Mouse (Mus musculus) Patski (cell line): Measurements from ENCODE around the gene Sars. TPM values are rescaled to one million over a fixed set of nuclear protein-coding genes. Genes with fewer than 3 reads are reported as not detected.

Source experiments
- ATAC-seq: fragments of 100-300 bp; one replicate; pipeline ENCODE4 v1.8.0; 2021
- CTCF ChIA-PET: fragments of 350-600 bp; sonication (Branson Sonifier 250); formaldehyde crosslinking; loops from one replicate; lab custom pipeline; 2022; ENCODE audit warnings: inconsistent platforms; lab: Charles Lee
- POLR2A ChIA-PET: fragments of 350-600 bp; sonication (Branson Sonifier 250); formaldehyde crosslinking; loops from one replicate; lab custom pipeline; 2022; ENCODE audit warnings: antibody characterized with exemption, inconsistent platforms; lab: Charles Lee
- DNase-seq: peaks from one replicate; pipeline ENCODE4 v3.0.0-alpha.2; 2011; ENCODE audit warnings: low read depth, low spot score
- H3K27me3 ChIP-seq: fragments of 371-371 bp; one replicate; pipeline ENCODE4 v1.5.1; 2021
- CTCF ChIP-seq: fragments of 100-300 bp; IDR thresholded peaks from one replicate; pipeline ENCODE4 v1.5.1; 2021
- in situ Hi-C: fragments of 300-500 bp; cut with MboI; formaldehyde crosslinking; loops from 3 replicates; pipeline ENCODE4 v1.11.1; 2018; ENCODE audit warnings: low pct_unique_long_range_greater_than_20kb, mixed read lengths
- polyA plus RNA-seq: library from polyadenylated mRNA; unstranded; gene quantifications from one replicate; pipeline ENCODE4 v1.2.3, GENCODE M21; 2021

The Sars gene
- polyA plus RNA-seq, 1 experiment from 2014 or later, result 536 TPM

DNA sequence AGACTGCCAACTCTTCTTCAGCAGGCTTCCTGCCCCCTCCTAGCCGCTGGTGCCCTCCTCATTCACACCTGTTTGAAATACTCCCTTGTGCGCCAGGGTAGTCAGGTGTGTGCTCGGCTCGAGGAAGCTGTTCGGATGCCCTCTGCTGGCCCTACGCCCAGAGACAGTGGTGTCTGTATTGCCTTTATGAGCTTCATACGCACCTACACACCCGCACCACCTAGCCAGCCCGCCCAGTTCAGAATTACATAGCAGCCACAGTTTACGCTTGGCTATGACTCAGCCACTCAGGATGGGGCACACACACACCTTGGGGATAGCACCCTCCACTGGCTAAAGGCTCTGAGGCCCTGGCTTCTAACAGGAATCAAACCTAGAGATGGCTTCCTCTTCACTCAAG lies 13.9 kb upstream of the Sars start:
- POLR2A ChIA-PET, result interaction anchor here (1.6 kb wide), 1 partner anchor 13 kb away, joined by 5 read pairs; the partner anchor contains the start of gene Sars
- ATAC-seq (peak; percentile 20), DNase-seq (no peak)
- no peaks in the 10 kb centered on the region for H3K27me3 ChIP-seq
- CTCF ChIA-PET, result interaction anchor here (0.8 to 1.5 kb wide), 4 partner anchors 49 to 104 kb away, joined by 3 to 8 read pairs (median 4); partner anchors contain the start of gene Tmem167b
- in situ Hi-C loops, result no loop called here
- TF ChIP-seq CTCF, result peak; percentile 60

DNA sequence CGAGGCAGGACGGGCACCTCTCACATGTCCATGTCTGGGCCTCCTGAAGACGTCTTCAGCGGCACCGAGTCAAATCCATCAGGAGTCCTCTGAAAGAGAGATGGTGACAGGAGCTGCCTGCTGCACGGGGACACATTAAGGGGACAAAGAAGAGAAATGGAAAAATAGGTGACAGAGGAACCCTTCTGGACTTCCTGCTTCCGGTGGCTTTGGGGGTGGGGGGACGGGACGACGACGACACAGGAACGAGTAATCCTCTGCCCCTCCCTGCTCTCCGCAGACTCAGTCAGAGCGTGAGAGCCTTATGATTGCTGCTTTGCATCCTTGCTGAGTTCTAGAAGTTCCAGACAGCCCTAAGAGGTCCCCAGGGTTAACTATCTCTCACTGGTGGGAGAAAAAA lies 13.4 kb upstream of the Sars start:
- ATAC-seq, result no peak
- no peak for TF ChIP-seq CTCF
- no peak for DNase-seq
- H3K27me3 ChIP-seq, result no peaks in the 10 kb centered on the region
- ChIA-PET POLR2A (no interaction called here), CTCF (interaction anchor here (0.8 to 4.5 kb wide), 3 partner anchors 13 to 66 kb away, joined by 3 to 18 read pairs (median 8); partner anchors contain the start of gene Sars)
- in situ Hi-C loops, result no loop called here

DNA sequence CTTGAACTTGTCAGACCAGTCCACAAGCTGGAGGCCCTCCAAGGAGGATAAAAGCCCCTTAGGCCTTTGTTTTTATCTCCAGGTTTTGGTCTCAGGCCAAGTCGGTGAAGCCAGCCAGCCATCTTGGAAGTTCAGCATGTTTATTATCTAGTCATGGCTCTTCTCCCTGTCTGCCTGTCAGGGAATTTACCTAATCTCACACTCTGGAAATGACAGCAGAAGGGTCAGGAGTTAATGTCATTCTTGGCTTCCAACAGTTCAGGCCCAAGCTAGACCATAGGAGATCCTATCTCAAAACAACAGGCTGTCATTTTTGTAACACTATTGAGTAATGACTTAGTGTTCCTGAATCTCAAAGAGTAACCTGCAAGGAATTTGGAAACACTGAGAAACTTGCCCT lies 9.2 kb upstream of the Sars start:
- ChIA-PET CTCF (interaction anchor here (4.5 kb wide), 1 partner anchor 9 kb away, joined by 18 read pairs; the partner anchor contains the start of gene Sars), POLR2A (no interaction called here)
- in situ Hi-C loops, result no loop called here
- ATAC-seq, result no peak
- DNase-seq, result no peak
- TF ChIP-seq CTCF, result no peak
- H3K27me3 ChIP-seq, result no peaks in the 10 kb centered on the region

DNA sequence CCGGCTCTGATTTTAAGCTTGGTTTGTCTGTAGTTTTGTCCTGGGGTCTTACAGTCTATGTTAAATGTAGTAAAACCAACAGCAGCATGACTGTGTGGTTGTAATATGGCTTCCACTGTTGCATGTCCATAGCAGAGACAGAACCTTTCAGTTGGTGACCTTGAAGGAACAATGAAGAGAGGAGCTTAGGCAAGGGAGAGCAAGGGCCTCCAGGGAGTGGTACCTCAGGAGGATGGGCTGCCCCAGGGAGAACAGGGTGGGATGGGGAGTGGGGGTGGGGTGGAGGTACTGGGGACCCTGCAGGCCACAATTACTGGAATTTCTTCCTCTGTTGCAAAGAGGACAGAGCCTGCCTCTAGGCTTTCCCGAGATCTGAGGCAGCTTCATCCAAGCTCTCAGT lies 7.0 kb upstream of the Sars start:
- ChIA-PET CTCF (no interaction called here), POLR2A (interaction anchor here (0.6 kb wide), 1 partner anchor 84 kb away, joined by 3 read pairs; no protein-coding TSS in a partner anchor)
- DNase-seq, result no peak
- H3K27me3 ChIP-seq, result no peaks in the 10 kb centered on the region
- no peak for TF ChIP-seq CTCF
- no peak for ATAC-seq
- in situ Hi-C loops, result no loop called here

DNA sequence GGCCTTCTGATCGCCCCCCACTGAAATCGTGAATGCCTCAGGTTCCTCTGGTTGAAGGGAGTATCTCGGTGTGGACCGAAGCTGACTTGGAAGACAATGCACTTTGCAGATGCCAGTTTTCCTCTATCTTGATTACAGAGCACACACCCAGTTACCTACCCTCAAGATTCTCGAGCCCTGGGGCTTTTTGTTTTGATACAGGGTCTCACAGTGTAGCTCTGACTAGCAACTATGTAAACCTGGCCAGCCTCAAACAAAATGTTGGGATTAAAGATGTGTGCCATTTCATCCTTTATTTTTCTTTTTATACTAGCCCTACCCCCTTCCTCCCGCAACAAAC lies 327 bp upstream of the Sars start:
- in situ Hi-C loops, result no loop called here

DNA sequence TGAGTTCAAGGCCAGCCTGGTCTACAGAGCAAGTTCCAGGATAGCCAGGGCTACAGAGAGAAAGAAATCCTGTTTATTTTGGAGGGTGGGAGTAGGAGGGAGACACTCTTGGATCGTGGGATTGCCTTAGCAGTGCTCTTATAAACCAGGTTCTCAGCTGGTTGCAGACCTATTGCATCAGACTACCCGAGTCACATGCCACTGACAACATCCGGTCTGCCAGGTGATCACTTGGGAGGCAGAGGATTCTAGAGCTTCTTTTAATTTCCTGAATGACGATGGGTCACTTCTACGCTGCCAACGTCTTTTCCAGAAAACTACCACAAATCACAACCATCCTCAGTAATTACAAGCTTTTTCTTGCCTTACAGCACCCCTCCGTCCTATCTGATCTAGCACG lies 980 bp downstream of the Sars start:
- ChIA-PET CTCF (interaction anchor here (0.9 to 3.2 kb wide), 11 partner anchors 11 to 280 kb away, joined by 3 to 18 read pairs (median 5); partner anchors contain the start of gene Tmem167b), POLR2A (interaction anchor here (0.5 to 3.0 kb wide), 15 partner anchors 8 to 742 kb away, joined by 3 to 32 read pairs (median 5); partner anchors contain the start of genes Celsr2 and Tmem167b)
- in situ Hi-C loops, result no loop called here
- no peak for TF ChIP-seq CTCF
- no peaks in the 10 kb centered on the region for H3K27me3 ChIP-seq
- DNase-seq (peak; percentile 69), ATAC-seq (peak; percentile 52)

More for the DNA sequence above, 327 bp upstream of the Sars start:
- no peaks in the 10 kb centered on the region for H3K27me3 ChIP-seq
- POLR2A ChIA-PET, result interaction anchor here (0.7 to 3.0 kb wide), 13 partner anchors 9 to 195 kb away, joined by 3 to 32 read pairs (median 5); partner anchors contain the start of gene Celsr2
- CTCF ChIA-PET, result interaction anchor here (1.1 to 3.2 kb wide), 7 partner anchors 11 to 281 kb away, joined by 3 to 18 read pairs (median 11); partner anchors contain the start of gene Tmem167b
- no peak for TF ChIP-seq CTCF
- DNase-seq (no peak), ATAC-seq (no peak)

DNA sequence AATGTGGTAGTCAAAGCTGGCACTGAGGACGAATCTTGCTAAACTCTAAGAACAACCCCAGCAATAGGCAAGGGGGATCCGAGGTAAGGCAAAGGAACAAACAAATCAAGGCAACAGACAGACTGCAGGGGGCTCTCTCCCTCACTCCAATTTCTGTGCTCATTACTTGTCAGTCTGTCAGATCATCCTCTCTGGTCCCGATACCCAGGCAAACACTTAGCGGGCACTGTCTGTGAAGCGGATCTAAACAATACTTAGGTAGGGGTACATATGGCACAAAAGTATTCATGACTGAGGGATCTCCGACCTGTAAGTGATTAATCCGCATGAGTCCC lies 8.7 kb downstream of the Sars start:
- DNase-seq, result no peak
- ATAC-seq, result no peak
- CTCF ChIA-PET, result interaction anchor here (1.3 kb wide), 1 partner anchor 10 kb away, joined by 3 read pairs; no protein-coding TSS in a partner anchor
- POLR2A ChIA-PET, result interaction anchor here (1.5 kb wide), 1 partner anchor 8 kb away, joined by 3 read pairs; the partner anchor contains the start of gene Sars
- H3K27me3 ChIP-seq, result no peaks in the 10 kb centered on the region
- in situ Hi-C loops, result no loop called here
- TF ChIP-seq CTCF, result no peak

DNA sequence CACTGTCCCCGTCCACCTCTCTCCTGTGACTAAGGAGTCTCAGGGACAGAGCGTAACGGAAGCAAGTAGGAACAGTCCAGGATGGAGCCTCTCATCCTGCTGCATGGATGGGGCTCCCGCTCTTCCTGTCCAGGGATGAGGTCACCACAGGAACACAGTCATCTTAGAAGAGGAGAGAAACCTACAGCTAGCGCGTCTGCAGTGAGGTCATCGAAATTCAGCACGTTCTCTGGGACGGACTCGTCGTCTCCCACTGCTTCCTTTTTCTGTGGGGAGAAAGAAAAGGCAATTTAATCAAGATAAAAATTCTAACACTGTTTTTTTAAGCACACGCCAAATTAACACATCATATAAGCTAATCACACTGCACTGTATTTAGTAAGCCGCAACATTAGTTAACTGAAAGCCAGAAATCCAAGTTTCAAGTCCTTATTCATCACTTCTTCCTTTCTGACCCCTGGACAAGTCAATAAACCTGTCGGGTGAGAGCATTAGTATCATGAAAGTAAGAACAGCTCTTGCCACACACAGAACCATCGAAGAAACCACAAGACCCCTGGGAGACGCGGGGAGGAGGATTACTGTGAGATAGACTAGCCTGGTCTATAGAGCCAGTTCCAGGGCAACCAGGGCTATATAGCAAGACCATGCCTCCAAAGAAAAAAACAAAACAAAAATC lies 9.2 kb downstream of the Sars start:
- in situ Hi-C loops, result no loop called here
- POLR2A ChIA-PET, result interaction anchor here (1.5 kb wide), 1 partner anchor 9 kb away, joined by 3 read pairs; the partner anchor contains the start of gene Sars
- TF ChIP-seq CTCF, result no peak
- ATAC-seq, result no peak
- no peaks in the 10 kb centered on the region for H3K27me3 ChIP-seq
- CTCF ChIA-PET, result interaction anchor here (1.3 kb wide), 1 partner anchor 10 kb away, joined by 3 read pairs; no protein-coding TSS in a partner anchor
- DNase-seq, result no peak

DNA sequence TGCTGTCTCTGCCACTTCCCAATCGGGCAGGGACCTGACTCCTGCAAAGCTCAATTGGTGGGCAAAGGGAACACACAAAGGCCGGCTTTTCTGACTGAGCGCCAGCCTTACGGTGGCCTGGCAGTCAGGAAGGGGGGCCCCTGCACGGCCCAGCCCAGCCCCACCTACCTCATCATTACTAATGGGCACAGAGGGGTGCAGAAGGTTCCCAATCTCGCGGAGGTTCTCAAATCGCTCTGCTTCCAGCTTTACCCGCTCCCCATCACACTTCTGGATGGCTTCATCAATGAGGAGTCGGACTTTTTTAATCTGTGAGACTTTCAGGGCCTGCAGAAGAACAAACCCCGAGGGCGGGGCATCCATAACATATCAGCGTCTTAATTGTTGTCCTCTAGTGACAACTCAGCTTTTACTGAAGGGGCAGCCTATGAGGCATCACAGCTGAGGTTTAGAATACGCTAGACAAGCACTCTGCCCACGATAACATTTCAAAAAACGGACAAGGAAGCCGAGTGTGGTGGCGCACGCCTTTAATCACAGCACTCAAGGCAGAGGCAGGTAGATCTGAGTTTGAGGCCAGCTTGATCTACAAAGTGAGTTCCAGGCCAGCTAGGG lies 11.0 kb downstream of the Sars start:
- ATAC-seq (no peak), DNase-seq (no peak)
- in situ Hi-C loops, result no loop called here
- ChIA-PET POLR2A (interaction anchor here (0.6 to 3.7 kb wide), 3 partner anchors 10 to 128 kb away, joined by 3 to 12 read pairs (median 6); partner anchors contain the start of gene Sars), CTCF (interaction anchor here (0.8 to 1.0 kb wide), 2 partner anchors 9 to 11 kb away, joined by 3 to 5 read pairs; no protein-coding TSS in a partner anchor)
- TF ChIP-seq CTCF, result no peak
- H3K27me3 ChIP-seq, result no peaks in the 10 kb centered on the region

DNA sequence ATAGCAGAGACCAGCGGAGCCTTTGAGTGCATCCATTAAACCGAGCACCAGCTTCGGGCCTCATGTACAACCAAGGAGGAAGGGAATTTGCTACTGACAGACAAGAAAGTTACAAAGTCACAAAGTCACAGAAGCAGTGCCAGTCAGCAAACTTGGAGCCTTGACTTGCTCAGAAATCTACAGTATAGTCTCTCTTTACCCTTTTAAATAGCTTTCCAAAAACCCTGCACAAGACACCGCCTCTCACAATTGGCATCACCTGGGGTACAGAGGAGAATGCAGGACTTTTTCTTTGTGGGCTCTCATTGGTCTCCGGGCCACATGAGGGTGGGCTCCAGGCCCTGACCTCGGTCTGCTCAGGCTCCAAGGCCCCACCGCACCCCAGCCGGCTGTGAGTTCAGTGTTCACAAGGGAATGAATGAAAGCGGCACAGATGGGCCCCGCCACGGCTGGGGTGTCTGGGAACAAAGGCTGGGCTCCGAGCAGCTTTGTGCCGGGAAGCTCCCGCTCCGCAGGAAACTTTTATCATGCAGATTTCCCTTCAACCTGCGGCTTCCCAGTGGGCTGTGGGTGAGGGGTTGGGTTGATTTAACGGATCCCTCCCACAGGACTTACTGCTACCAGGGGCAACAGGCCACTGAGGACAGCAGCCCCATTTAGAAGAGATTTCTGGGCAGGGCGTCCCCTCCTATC lies 11.7 kb downstream of the Sars start:
- TF ChIP-seq CTCF, result no peak
- POLR2A ChIA-PET, result interaction anchor here (0.6 to 3.7 kb wide), 4 partner anchors 9 to 128 kb away, joined by 3 to 12 read pairs (median 5); partner anchors contain the start of gene Sars
- DNase-seq, result no peak
- no peaks in the 10 kb centered on the region for H3K27me3 ChIP-seq
- CTCF ChIA-PET, result interaction anchor here (0.8 to 1.2 kb wide), 3 partner anchors 8 to 11 kb away, joined by 3 to 5 read pairs (median 5); partner anchors contain the start of gene Sars
- ATAC-seq, result no peak
- in situ Hi-C loops, result no loop called here
